In the genomic region with DNA sequence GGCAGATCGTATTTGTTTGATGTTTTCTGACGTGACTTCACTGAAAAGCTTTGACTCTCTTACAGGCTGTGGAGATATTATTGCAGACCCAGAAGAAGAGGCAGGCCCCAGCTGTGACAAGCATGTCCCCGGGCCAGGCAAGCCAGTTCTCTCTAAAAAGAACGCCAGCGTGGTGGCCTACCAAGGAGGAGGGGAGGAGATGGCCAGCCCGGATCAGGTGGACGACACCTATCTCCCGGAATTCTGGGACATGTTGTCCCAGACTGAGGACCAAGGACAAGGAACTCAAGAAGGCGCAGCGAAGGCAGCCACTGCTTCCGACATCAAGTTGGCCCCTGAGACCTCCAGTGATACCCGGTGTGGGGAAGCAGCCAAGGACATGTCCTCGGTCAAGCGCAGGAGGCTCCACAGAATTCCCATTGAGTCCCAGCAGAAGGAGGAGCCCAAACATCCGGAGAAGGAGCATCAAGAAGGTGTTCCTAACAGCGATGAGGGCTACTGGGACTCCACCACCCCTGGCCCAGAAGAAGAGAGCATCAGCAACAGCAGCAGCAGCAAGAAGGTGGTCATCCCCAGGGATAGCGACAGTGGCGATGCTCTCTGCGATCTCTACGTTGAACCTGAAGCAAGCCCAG, we compare ENCODE assay signal across 9 mouse cellular contexts. TPM values are rescaled to one million over a fixed set of nuclear protein-coding genes. Genes with fewer than 3 reads are reported as not detected.
DNase-seq lines count a peak whose midpoint lies in the region; ATAC-seq and TF ChIP-seq lines count a peak whose summit lies in the region.
"Had no signal": no experiment of that assay in that cellular context is flagged by ENCODE, and none has a peak within 500 bp of the region (broad histone marks: within the 10 kb centered on the region; RNA-seq: fewer than 3 reads in every experiment).

No protein-coding gene starts in this region.

- peak overlapping the region; percentile 97 for H3K4me2 ChIP-seq in kidney, embryonic 14.5 days (replicated peaks; ENCODE audit: low read depth, low read length)
- peak overlapping the region; percentile 92 for H3K4me2 ChIP-seq in forebrain, embryonic 15.5 days (replicated peaks)
- peak overlapping the region; percentile 65 for H3K4me2 ChIP-seq in liver, embryonic 15.5 days

- 58% methylated on average over 20 of the region's 20 CpGs for WGBS in kidney, embryonic 14.5 days
- 50% methylated on average over 20 of the region's 20 CpGs for WGBS in forebrain, embryonic 15.5 days
- WGBS in liver, embryonic 15.5 days (ENCODE audit: insufficient replicate concordance): 40% methylated on average over 20 of the region's 20 CpGs

- no peak overlapping the region for H3K27ac ChIP-seq in kidney, embryonic 14.5 days (ENCODE audit: low read depth, low read length)
- peak overlapping the region; percentile 98 for H3K27ac ChIP-seq in forebrain, embryonic 15.5 days (replicated peaks)
- H3K27ac ChIP-seq in liver, embryonic 15.5 days (replicated peaks): no peak overlapping the region
- no peak overlapping the region for H3K27ac ChIP-seq in gastrocnemius, adult 2 months

- no peaks in the 10 kb centered on the region for H3K36me3 ChIP-seq in kidney, embryonic 14.5 days (ENCODE audit: control insufficient read depth, insufficient read depth, low read length)
- H3K36me3 ChIP-seq in forebrain, embryonic 15.5 days: no peaks in the 10 kb centered on the region
- no peaks in the 10 kb centered on the region for H3K36me3 ChIP-seq in liver, embryonic 15.5 days (replicated peaks)

- no peak for TF ChIP-seq CTCF in gastrocnemius, adult 2 months (IDR thresholded peaks at IDR 0.05)

- H3K4me1 ChIP-seq in kidney, embryonic 14.5 days (ENCODE audit: control insufficient read depth, insufficient read depth, low read length): no peaks in the 10 kb centered on the region; the same call in none of the 2 replicates
- peaks cover 58% of the 10 kb centered on the region for H3K4me1 ChIP-seq in forebrain, embryonic 15.5 days
- 0 out of 2 replicates have a peak, but pooled peaks cover 4% of the 10 kb centered on the region for H3K4me1 ChIP-seq in liver, embryonic 15.5 days (replicated peaks)

- peak overlapping the region; percentile 63 for H3K4me3 ChIP-seq in kidney, embryonic 14.5 days (ENCODE audit: low read length)
- peak overlapping the region; percentile 86 for H3K4me3 ChIP-seq in forebrain, embryonic 15.5 days
- peak overlapping the region; percentile 50 for H3K4me3 ChIP-seq in liver, embryonic 15.5 days (replicated peaks)
- H3K4me3 ChIP-seq in gastrocnemius, adult 2 months: no peak overlapping the region; the same call in 1 of the 2 replicates

- peaks cover 24% of the 10 kb centered on the region for H3K27me3 ChIP-seq in kidney, embryonic 14.5 days (ENCODE audit: control insufficient read depth, insufficient read depth, low read length)
- no peaks in the 10 kb centered on the region for H3K27me3 ChIP-seq in forebrain, embryonic 15.5 days
- H3K27me3 ChIP-seq in liver, embryonic 15.5 days: peaks cover 45% of the 10 kb centered on the region

- H3K9ac ChIP-seq in kidney, embryonic 14.5 days (ENCODE audit: low read depth, low read length): peak overlapping the region; percentile 65; the same call in 1 of the 2 replicates
- H3K9ac ChIP-seq in forebrain, embryonic 15.5 days (replicated peaks): peak overlapping the region; percentile 99
- H3K9ac ChIP-seq in liver, embryonic 15.5 days: no peak overlapping the region

- intact Hi-C loops in gastrocnemius, adult 2 months (cut with DNase I): no loop called here

- no peak for DNase-seq in kidney, adult 11 months
- peak; percentile 52 for DNase-seq in cerebellum, adult 11 months
- DNase-seq in gastrocnemius, adult 2 months: no peak
- DNase-seq in lung, postnatal 4 days: no peak
- DNase-seq in kidney, adult 18-20 months: no peak

- ATAC-seq in kidney, embryonic 14.5 days (ENCODE audit: low FRiP score, low TSS enrichment): no peak
- no peak for ATAC-seq in forebrain, embryonic 15.5 days (replicated peaks)
- no peak for ATAC-seq in liver, embryonic 15.5 days (ENCODE audit: insufficient read depth)

- H3K9me3 ChIP-seq in kidney, embryonic 14.5 days (ENCODE audit: control insufficient read depth, low read length): no peaks in the 10 kb centered on the region
- H3K9me3 ChIP-seq in forebrain, embryonic 15.5 days: no peaks in the 10 kb centered on the region
- H3K9me3 ChIP-seq in liver, embryonic 15.5 days (replicated peaks): no peaks in the 10 kb centered on the region

RNA-seq across cellular contexts. Expression of gene Amer2, which starts 6.4 kb away (rescaled TPM):
- 2.1 and 2.4 TPM in 2 replicates for polyA plus RNA-seq in kidney, embryonic 14.5 days (2014; fragmentation: Nextera tagmentation; extraction: Ambion mirVana)
- 51.1 and 54.6 TPM in 2 replicates for polyA plus RNA-seq in forebrain, embryonic 15.5 days (2015; fragmentation: Nextera tagmentation; extraction: Ambion mirVana)
- 0.48 and 0.68 TPM in 2 replicates for polyA plus RNA-seq in liver, embryonic 15.5 days (2015; fragmentation: Nextera tagmentation; extraction: Ambion mirVana)
- under 1 TPM in 1 of 2 experiments, not detected in 1; 0.03 TPM for total RNA-seq in gastrocnemius, adult 2 months (2021)
- total RNA-seq: heart, postnatal 14 days had no signal

Comparison
In these comparisons a context has a peak if more than half of its experiments do, and no peak if none do; other contexts are left out.
1. RNA of gene Amer2, which starts 6.4 kb away (polyA plus RNA-seq): 51.1 to 54.6 TPM in forebrain, embryonic 15.5 days; 2.1 to 2.4 TPM in kidney, embryonic 14.5 days and 0.48 to 0.68 TPM in liver, embryonic 15.5 days; every median in the first group is over 10 times any median in the second.
2. Peak in every context shown above with its lines, with median percentiles within 50 percentile points of each other: H3K4me2 ChIP-seq.